Mouse (Mus musculus): ENCODE data around the gene Pla2g4e. TPM values are rescaled to one million over a fixed set of nuclear protein-coding genes. Genes with fewer than 3 reads are reported as not detected.
A peak's percentile ranks its signal among the peaks of the same experiment; 100 is the strongest.
"Not testable (repeated sequence)": the region's sequence is repeated elsewhere in the genome, so short reads cannot be mapped to it uniquely, and the experiment has no call there.

Gene Pla2g4e
- total RNA-seq, 2 experiments from 2014 or later, result 39.9 to 42.6 TPM

DNA sequence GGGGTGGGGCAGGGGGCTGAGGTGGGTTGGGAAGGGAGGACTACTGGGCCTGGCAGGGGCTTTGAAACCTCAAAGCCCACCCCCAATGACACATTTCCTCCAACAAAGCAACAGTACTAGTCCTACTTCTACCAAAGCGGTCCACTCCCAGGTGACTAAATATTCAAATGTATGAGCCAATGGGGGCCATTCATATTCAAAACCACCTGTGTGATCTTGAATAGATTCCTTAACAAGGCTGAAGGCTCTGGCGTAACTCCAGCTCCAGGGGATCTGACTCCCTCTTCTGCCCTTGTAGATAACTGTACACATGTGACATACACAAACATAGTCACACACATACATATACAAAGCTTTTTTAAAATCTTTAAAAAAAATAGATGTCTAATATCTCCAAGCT lies 1.1 kb downstream of the Pla2g4e start:
- intact Hi-C loops (cut with DNase I), result no loop called here
- DNase-seq (ENCODE audit: extremely low spot score in 1 of 2, low spot score in 2 of 2), result peak in 1 of 2 experiments; percentile 49

DNA sequence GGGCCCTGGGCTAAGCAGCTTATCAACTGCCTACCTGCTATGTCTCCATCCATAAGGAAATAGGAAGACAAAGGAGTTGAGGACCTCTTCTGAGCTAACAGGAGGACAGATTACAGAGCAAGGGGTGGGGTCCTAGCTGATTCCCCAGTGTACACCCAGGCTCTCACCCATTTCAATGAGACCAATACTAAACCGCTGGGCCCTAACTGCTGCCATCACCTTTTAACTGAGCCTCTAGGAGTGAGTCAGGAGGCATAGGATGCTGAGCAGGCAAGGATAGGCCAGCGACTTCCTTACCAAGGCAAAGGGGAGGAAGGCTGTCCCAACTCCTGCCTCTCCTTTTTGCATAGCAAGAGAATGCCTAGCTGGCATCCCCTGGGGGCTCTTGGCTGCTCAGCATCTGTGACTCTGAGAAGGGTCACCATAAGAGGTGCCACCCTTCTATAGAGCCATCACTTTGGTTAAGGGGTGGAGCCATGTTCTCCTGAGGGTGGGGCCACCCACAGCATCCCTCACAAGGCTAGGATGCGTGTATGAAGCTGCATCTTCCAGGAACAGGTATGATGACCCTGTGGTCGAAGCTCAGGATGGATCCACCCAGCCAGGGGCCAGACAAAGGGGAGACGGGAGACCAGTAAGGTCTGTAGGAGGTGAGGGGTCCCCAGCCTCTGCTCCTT lies 2.2 kb downstream of the Pla2g4e start:
- no peak for DNase-seq (ENCODE audit: extremely low spot score in 1 of 2, low spot score in 2 of 2)
- intact Hi-C loops (cut with DNase I), result no loop called here

DNA sequence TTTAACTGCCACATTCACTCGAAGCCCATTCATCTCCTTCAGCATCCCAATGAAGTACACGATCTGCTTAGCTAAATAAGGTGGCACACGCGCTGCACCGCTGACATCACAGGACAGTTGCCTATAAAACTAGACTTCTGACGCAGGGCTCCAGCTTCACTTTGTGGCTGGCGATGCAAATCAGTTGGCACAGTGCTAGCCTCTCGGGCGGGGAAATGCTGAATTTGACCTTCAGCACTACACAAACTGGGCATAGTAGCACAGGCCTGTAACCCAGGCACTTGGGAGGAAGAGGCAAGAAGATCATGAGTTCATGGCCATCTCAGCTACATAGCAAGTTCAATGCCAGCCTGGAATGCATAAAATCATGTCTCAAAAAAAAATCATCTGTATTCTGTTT lies 6.4 kb downstream of the Pla2g4e start:
- intact Hi-C loops (cut with DNase I); DNase-seq (ENCODE audit: extremely low spot score in 1 of 2, low spot score in 2 of 2): not testable (repeated sequence)

DNA sequence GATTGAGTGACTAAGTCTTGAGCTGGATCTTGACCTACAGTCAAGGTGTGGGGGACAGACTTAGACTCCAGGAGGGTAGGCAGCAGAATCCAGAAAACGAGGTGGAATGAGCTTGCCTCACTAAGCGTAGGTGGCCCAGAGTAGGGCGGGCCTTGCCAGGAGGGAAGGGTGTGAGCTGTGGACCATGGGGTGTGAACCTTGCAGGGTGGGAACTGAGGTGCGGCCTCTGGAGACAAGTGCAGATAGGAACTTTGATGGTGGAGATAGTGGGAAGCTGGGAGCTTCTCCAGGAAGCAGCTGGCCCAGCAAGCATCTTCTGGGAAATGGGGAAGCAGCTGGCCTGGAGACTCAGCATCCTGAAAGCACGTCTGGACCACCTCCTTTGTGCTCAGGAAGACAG lies 7.4 kb downstream of the Pla2g4e start:
- intact Hi-C loops (cut with DNase I), result no loop called here
- DNase-seq (ENCODE audit: extremely low spot score in 1 of 2, low spot score in 2 of 2), result no peak

DNA sequence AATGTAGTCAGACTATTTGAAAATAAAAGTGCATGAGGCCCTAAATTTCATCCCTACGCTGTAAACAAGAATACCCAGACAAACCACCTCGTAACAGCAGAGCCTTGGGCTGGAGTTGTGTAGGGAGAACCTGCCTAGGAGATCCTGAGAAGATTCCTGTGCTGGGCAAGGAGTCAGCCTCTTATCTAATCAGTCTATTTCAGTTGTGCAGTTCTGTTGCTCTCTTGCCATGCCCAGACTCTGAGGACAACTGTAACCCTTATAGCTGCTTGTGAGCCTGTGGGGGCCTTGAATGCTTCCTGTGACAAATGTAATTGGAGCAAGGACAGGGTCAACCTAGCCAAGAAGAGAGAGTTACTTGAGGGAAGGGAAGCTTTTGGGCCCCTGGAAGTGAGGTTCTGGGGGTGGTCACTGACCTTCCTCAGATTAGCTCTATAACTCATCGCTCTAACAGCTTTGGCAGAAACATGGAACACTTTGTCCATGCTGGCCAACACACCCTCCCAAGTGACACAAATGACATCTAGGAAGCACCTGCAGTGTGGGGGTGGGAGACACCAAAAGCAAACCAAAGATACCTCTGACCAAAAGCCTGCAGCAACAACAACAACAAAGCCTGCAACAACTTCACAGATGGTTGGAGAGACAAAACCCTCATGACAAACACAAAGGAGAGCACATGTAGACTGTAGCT lies 9.0 kb downstream of the Pla2g4e start:
- intact Hi-C loops (cut with DNase I), result no loop called here
- no peak for DNase-seq (ENCODE audit: extremely low spot score in 1 of 2, low spot score in 2 of 2)

DNA sequence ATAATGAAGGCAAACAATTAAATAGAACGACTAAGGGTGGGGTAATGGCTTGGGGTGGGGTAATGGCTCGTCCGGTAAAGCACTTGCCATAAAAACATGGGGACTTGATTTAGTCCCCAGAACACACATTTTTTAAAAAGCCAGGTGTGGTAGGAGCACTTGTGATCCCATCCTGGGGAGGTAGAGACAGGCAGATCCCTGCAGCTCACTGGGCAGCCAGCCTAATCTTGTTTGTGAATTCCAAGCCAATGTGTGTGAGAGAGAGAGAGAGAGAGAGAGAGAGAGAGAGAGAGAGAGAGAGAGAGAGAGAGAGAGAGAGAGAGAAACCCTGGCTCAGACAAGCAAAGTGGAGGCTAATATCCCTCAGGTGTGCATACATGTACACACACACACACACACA lies 9.8 kb downstream of the Pla2g4e start:
- intact Hi-C loops (cut with DNase I), result no loop called here
- no peak for DNase-seq (ENCODE audit: extremely low spot score in 1 of 2, low spot score in 2 of 2)

DNA sequence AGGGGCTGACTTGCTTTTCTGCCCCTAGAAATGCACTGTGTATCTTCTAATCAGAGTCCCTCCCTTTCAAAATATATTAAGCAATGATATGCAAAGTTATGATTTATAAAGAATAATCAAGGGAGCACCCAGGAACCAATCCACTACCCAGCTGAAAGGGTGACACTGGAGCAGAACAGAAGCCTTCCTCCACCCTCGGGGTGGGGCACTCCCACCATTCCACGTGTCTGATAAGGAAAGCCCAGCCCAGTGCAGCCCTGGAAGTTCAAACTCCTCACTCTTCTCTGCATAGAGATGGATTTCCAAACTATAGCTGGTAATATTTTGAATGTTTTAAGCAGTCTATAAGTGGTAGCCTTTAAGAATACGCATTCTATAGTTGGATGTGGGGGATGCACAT lies 13.5 kb downstream of the Pla2g4e start:
- DNase-seq (ENCODE audit: extremely low spot score in 1 of 2, low spot score in 2 of 2), result no peak
- intact Hi-C loops (cut with DNase I), result no loop called here

DNA sequence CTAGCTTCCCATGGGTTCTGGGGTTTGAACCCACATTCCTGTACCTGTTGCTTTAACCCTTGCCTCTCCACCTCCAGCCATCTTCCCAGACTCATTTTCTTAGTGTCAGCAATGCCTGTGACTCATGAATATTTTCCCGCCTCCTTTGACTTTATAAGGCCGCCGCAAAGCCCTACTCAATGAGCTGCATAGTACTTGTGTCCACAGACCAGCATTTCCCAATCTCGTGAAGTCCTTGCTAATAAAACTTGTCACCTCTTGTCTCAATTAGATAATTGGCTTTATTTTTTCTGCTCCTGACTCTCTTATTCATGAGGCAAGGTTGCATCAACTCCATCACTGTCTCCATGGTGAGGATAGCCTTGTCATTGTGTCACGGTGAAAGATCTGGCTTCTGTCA lies 30.5 kb downstream of the Pla2g4e start:
- intact Hi-C loops (cut with DNase I), result no loop called here
- no peak for DNase-seq (ENCODE audit: extremely low spot score in 1 of 2, low spot score in 2 of 2)

DNA sequence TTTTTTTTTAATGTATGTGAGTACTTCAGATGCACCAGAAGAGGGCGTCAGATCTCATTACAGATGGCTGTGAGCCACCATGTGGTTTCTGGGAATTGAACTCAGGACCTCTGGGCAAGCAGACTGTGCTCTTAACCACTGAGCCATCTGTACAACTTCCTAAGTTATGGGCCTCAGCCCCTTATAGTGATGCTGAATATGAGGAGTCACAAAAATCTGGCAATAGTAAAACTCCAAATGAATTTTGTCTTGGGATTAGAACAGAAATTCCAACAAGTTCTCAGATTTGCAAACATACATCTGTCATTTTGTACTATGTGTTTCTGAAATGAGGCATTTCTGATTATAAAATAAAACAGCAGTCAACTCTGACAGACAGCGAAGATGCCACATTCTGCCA lies 33.7 kb downstream of the Pla2g4e start:
- intact Hi-C loops (cut with DNase I), result no loop called here
- DNase-seq (ENCODE audit: extremely low spot score in 1 of 2, low spot score in 2 of 2), result no peak

DNA sequence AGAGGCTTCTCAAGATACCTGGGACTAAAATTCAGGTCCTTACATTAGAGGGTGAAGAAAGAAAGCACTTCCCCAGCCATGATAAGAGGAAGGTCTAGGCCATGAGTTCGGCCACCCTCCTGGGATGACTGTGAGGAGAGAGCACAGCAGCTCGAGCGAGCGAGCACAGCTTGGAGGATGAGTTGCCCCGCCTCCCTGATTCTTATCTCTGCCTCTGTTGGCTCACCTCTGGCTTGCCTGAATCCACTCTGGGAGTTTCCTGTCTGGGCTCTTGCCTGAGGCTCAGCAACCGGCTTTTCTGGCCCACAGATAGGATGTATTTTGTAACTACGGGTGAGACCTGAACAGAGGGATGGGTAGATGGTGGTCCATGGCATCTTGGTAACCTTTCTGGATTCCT lies 37.2 kb downstream of the Pla2g4e start:
- intact Hi-C loops (cut with DNase I), result loop anchor here (5.0 kb wide), 1 partner anchor 874 kb away; no protein-coding TSS in a partner anchor
- DNase-seq (ENCODE audit: extremely low spot score in 1 of 2, low spot score in 2 of 2), result no peak

DNA sequence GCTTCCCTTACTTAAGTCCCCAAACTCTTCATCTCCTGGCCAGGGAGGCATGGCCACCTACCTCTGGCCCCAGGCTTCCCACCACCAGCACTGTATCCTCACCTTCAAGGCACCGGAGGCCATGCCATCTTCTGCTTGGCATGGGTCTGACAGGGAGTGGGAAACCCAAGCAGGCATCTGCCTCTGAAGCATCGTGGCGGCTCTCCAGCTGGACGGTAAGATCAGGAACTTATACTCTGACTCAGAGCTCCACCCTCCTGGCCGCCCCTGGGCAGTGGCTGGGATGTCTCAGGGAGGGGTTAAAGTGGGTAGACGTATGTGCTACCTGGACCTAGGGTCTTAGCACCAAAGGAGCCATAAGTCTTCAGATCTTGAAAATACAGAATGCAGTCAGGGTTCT lies 38.1 kb downstream of the Pla2g4e start:
- DNase-seq (ENCODE audit: extremely low spot score in 1 of 2, low spot score in 2 of 2), result no peak
- intact Hi-C loops (cut with DNase I), result loop anchor here (5.0 kb wide), 1 partner anchor 875 kb away; no protein-coding TSS in a partner anchor

DNA sequence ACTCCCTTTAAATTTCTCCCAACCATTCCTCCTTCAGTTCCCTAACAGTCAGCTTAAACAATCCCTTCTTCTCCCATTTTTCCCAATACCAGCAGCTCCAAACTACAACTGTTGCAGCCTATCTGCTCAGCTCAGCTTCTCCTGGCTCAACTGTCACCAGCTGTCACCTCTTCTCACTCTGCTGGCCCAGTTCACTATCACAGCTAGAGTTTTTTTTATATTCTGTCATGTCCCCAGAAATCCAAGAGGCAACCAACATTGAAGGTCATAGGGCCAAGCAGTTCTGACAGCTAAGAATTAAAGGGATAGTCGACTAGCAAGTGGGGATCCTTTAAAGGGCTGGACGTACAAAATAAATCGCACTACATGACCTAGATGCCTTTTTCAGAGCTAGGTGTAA lies 41.4 kb downstream of the Pla2g4e start:
- intact Hi-C loops (cut with DNase I), result no loop called here
- no peak for DNase-seq (ENCODE audit: extremely low spot score in 1 of 2, low spot score in 2 of 2)

DNA sequence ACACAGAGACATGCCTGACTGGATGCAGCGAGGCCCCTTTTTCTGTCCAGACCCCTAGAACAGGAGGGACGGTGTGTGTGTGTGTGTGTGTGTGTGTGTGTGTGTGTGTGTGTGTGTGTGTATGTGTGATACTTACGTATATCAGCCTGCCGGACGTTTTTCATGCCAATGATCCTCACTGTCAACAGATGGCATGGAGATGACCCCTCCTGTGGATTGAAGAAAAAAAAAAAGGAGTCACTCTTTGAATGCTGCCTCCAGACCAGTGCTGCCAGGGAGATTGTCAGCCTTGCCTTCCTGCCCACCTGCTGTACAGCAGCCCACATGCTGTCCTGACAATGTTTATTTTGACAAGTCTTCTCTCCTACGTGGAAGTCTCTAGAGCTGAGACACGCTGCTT lies 45.1 kb downstream of the Pla2g4e start:
- DNase-seq (ENCODE audit: extremely low spot score in 1 of 2, low spot score in 2 of 2), result no peak
- intact Hi-C loops (cut with DNase I), result no loop called here

DNA sequence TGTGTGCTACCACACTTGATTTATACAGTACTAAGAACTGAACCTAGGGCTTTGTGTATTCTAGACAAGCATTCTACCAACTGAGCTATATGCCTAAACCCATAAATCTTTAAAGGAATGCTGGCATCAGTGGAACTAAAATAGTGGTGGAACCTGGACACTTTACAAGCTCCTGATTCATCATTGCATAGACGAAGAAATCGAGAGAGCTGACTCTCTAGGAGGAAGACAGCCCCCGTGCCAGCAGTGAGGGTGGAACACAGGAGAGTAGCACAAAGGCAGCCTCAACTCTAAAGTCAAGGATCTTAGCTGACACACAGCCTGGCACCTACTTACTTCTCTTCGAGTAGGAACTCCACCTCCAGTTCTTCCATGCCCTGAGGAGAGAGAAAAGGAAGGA lies 57.0 kb downstream of the Pla2g4e start:
- intact Hi-C loops (cut with DNase I), result no loop called here
- no peak for DNase-seq (ENCODE audit: extremely low spot score in 1 of 2, low spot score in 2 of 2)

DNA sequence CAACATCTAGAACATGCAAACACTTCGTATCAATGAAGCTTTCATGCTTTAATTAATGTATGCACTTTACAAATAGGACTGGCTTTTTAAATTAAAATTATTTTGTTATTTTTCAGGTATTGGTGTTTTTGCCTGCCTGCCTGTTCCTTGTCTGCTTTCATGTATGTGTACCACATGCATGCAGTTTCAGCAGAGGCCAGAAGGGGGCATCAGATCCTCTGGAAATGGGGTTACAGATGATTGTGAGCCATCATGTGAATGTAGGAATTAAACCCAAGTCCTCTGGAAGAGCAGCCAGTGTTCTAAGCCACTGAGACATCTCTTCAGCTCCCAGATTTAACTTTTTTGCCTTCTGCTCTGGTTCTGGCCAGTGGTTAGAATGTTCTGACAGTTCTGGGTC lies 57.6 kb downstream of the Pla2g4e start:
- no peak for DNase-seq (ENCODE audit: extremely low spot score in 1 of 2, low spot score in 2 of 2)
- intact Hi-C loops (cut with DNase I), result no loop called here

DNA sequence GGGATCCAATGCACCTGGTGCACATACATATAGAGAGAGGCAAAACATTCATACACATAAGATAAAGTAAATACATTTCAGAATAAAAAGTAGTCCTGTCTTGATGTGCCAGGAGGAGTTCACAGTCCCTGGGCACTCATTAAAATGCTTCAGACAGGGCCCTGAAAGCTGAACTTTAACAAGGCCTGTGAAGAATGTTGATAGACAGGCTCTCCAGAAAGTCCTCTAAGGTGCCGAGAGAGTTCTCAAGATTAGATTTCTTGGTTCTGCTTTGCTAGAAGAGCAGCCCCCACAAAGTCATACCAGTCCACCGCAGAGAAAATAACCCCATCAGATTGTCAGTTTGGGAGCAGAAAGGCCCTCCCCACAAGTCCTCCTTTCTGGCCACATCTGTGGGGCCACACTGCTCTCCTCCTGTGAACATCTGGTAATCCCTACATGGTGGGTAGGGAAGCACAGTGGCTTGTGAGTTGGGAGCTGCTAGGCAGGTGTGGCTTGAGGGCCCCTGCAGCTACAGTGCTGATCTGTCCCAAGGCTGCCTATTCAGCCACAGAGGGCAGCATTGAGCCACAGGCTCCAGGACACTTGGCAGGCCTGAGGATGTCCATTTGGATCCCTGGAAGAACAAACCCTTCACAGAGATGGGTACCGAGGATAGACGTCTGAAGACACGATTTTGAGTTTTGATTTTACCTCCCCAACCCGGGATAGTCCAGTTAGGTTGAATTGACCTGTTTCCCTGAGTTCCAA lies 59.4 kb downstream of the Pla2g4e start:
- intact Hi-C loops (cut with DNase I), result no loop called here

DNA sequence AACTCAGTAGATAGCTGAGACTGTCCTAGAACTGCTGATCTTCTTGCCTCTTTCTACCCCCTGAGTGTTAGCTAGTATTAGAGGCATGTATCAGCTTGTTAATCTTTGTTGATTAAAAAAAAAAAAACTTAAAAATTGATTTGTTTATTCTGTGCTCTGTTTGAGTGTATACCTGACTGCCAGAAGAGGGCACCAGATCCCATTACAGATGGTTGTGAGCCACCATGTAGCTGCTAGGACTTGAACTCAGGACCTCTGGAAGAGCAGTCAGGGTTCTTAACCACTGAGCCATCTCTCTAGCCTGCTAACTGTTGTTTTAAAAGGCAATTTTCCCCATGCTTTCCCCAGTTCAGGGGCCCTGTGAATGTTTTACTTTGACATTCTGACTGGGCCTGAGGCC lies 66.2 kb downstream of the Pla2g4e start:
- intact Hi-C loops (cut with DNase I), result no loop called here
- no peak for DNase-seq (ENCODE audit: extremely low spot score in 1 of 2, low spot score in 2 of 2)

More for the DNA sequence above, 59.4 kb downstream of the Pla2g4e start:
- no peak for DNase-seq (ENCODE audit: extremely low spot score in 1 of 2, low spot score in 2 of 2)

DNA sequence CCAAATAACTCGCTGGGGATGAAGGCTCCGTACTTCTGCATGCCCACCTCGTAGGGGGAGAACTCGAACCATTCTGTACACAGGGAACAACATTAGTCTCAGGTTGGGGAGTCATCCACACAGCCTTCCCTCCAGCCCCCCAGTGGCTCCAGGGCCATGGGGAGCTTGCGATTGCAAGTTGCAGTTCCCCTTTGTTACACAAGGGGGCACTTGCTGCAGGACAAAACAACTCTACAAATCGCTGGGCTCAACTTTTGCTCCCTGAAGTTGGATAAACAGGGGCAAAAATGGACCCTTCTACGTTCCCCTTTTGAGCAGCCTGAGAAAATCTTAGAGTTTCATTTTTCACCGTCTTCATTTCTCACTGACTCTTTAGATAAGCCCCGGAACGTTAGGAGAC lies 71.4 kb downstream of the Pla2g4e start:
- intact Hi-C loops (cut with DNase I), result loop anchor here (5.0 kb wide), 1 partner anchor 109 kb away; no protein-coding TSS in a partner anchor
- DNase-seq (ENCODE audit: extremely low spot score in 1 of 2, low spot score in 2 of 2), result peak; percentile 24 to 59

DNA sequence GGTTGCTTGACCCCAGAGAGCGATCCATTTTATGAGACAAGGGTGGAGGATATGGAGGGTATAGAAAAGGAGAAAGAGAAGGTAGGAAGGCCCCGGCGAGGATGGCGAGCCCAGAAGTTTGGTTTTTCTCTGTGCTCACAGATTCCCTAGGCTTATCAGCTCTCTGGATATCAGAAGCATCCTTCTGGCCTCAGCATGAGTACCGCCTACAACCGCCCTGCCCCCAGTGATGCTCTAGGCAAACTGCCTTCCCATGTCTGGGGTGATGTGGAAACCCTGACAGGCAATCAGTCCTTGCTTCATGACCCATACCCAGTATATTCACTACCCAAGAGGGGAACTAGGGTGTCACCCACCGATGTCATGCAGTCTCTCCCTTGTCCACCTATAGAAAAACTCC lies 73.8 kb downstream of the Pla2g4e start:
- intact Hi-C loops (cut with DNase I), result loop anchor here (2.0 to 5.0 kb wide), 2 partner anchors 87 to 111 kb away; no protein-coding TSS in a partner anchor
- DNase-seq (ENCODE audit: extremely low spot score in 1 of 2, low spot score in 2 of 2), result no peak

DNA sequence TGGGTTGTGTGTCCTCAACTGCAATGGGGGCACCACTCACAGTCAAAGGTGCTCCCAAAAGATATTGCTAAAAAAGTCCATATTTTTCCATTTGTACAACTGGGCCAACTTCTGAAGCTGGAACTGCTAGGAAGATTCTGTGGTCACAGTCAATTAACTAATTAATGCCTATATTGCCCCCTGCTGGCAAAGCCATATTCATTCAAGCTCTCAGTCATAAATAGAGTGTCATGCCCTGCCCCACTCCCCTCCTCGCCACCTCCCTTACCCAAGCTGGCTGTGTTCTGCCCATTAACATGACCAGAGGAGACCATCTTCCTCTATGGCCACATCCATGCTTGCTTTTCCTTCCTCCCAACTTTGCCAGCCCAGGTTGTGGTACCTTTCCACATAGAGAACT lies 74.4 kb downstream of the Pla2g4e start:
- intact Hi-C loops (cut with DNase I), result loop anchor here (2.0 to 5.0 kb wide), 2 partner anchors 86 to 112 kb away; no protein-coding TSS in a partner anchor
- peak in 1 of 2 experiments; percentile 40 for DNase-seq (ENCODE audit: extremely low spot score in 1 of 2, low spot score in 2 of 2)

Measured in left cerebral cortex, postnatal 10 days (tissue).